9 mouse cellular contexts compared by ENCODE assay signal in the genomic region with DNA sequence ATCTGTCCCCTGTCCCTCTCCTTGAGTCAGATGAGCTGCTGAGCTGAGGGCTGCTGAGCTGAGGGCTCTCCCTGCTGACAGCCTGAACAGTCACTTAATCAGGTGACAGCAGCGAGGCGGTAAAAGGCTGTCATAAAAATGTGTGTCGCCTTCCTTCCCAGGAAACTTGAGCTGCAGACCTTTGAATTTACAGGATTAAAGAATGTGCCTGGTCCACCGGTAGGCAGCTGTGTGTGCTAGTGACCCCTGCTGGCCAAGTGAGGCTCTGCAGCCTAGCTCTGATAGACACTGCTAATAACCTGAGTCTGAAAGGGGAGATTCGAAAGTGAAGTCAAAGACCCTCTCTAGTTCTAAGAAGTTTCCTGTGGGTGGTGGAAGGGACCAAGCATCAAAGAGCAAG. TPM values are rescaled to one million over a fixed set of nuclear protein-coding genes. Genes with fewer than 3 reads are reported as not detected.
A peak's percentile ranks its signal among the peaks of the same experiment; 100 is the strongest.
DNase-seq lines count a peak whose midpoint lies in the region; ATAC-seq and TF ChIP-seq lines count a peak whose summit lies in the region.
"Had no signal": no experiment of that assay in that cellular context is flagged by ENCODE, and none has a peak within 500 bp of the region (broad histone marks: within the 10 kb centered on the region; RNA-seq: fewer than 3 reads in every experiment).

No protein-coding gene starts in this region.

- WGBS in kidney, embryonic 14.5 days = 4% methylated on average over 5 of the region's 5 CpGs
- WGBS in liver, adult 2 months = 7% methylated on average over 5 of the region's 5 CpGs
- 6% methylated on average over 5 of the region's 5 CpGs for WGBS in neural tube, embryonic 13.5 days
- 7% methylated on average over 5 of the region's 5 CpGs for WGBS in thymus, adult 2 months

- no peak overlapping the region for H3K4me3 ChIP-seq in kidney, embryonic 14.5 days (ENCODE audit: low read length)
- H3K4me3 ChIP-seq in liver, adult 2 months (ENCODE audit: insufficient read depth, low read depth, low read length) = no peak overlapping the region
- H3K4me3 ChIP-seq in neural tube, embryonic 13.5 days = no peak overlapping the region
- no peak overlapping the region for H3K4me3 ChIP-seq in thymus, adult 2 months (ENCODE audit: control insufficient read depth, insufficient read depth, low read length)
- H3K4me3 ChIP-seq: embryonic facial prominence, embryonic 15.5 days had no signal

- H3K36me3 ChIP-seq in kidney, embryonic 14.5 days (ENCODE audit: control insufficient read depth, insufficient read depth, low read length) = no peaks in the 10 kb centered on the region
- H3K36me3 ChIP-seq in liver, adult 2 months (ENCODE audit: control insufficient read depth, insufficient read depth, low read length) = no peaks in the 10 kb centered on the region
- no peaks in the 10 kb centered on the region for H3K36me3 ChIP-seq in neural tube, embryonic 13.5 days
- no peaks in the 10 kb centered on the region for H3K36me3 ChIP-seq in thymus, adult 2 months (ENCODE audit: control insufficient read depth, insufficient read depth, low read length)
- H3K36me3 ChIP-seq: embryonic facial prominence, embryonic 15.5 days had no signal

- peak; percentile 28 for DNase-seq in 3134 (ENCODE audit: extremely low read depth, insufficient read length, low spot score)
- DNase-seq in T-cell, adult 2 months (ENCODE audit: low spot score) = peak; percentile 26
- peak; percentile 89 to 90 for DNase-seq in cerebellum, postnatal 14 days
- DNase-seq in frontal cortex, postnatal 25 days (ENCODE audit: low spot score in 2 of 2) = peak; percentile 78 to 82
- peak; percentile 15 for DNase-seq in liver, adult 2 months (ENCODE audit: extremely low read depth, low read depth, low spot score)
- peak; percentile 66 for DNase-seq in thymus, adult 2 months

- TF ChIP-seq POLR2A in liver, adult 2 months (IDR thresholded peaks at IDR 0.05; ENCODE audit: extremely low read depth, insufficient read depth, low read length) = no peak
- TF ChIP-seq POLR2A in thymus, adult 2 months (IDR thresholded peaks at IDR 0.05; ENCODE audit: control insufficient read depth, extremely low read depth, insufficient read depth, low read length, poor library complexity) = no peak

- no peak overlapping the region for H3K27ac ChIP-seq in kidney, embryonic 14.5 days (ENCODE audit: low read depth, low read length)
- no peak overlapping the region for H3K27ac ChIP-seq in liver, adult 2 months (replicated peaks; ENCODE audit: insufficient read depth, low read depth, low read length)
- peak overlapping the region; percentile 50 for H3K27ac ChIP-seq in neural tube, embryonic 13.5 days (replicated peaks)
- no peak overlapping the region for H3K27ac ChIP-seq in thymus, adult 2 months (ENCODE audit: control insufficient read depth, insufficient read depth, low read length)
- H3K27ac ChIP-seq: embryonic facial prominence, embryonic 15.5 days had no signal

- H3K27me3 ChIP-seq in kidney, embryonic 14.5 days (ENCODE audit: control insufficient read depth, insufficient read depth, low read length) = no peaks in the 10 kb centered on the region
- H3K27me3 ChIP-seq in liver, adult 2 months (ENCODE audit: control insufficient read depth, insufficient read depth, low read length) = no peaks in the 10 kb centered on the region
- H3K27me3 ChIP-seq in neural tube, embryonic 13.5 days = peaks cover 30% of the 10 kb centered on the region
- H3K27me3 ChIP-seq in thymus, adult 2 months (ENCODE audit: control insufficient read depth, insufficient read depth, low read length) = no peaks in the 10 kb centered on the region

- no peak overlapping the region for H3K9ac ChIP-seq in kidney, embryonic 14.5 days (ENCODE audit: low read depth, low read length)
- no peak overlapping the region for H3K9ac ChIP-seq in liver, adult 2 months (ENCODE audit: low read depth, low read length)
- no peak overlapping the region for H3K9ac ChIP-seq in neural tube, embryonic 13.5 days
- H3K9ac ChIP-seq: embryonic facial prominence, embryonic 15.5 days had no signal

- no peaks in the 10 kb centered on the region for H3K4me1 ChIP-seq in kidney, embryonic 14.5 days (ENCODE audit: control insufficient read depth, insufficient read depth, low read length)
- H3K4me1 ChIP-seq in liver, adult 2 months (ENCODE audit: control insufficient read depth, insufficient read depth, low read length) = no peaks in the 10 kb centered on the region
- peaks cover 9% of the 10 kb centered on the region for H3K4me1 ChIP-seq in neural tube, embryonic 13.5 days (replicated peaks)
- no peaks in the 10 kb centered on the region for H3K4me1 ChIP-seq in thymus, adult 2 months (replicated peaks; ENCODE audit: control insufficient read depth, insufficient read depth, low read length)
- H3K4me1 ChIP-seq: embryonic facial prominence, embryonic 15.5 days had no signal

- H3K79me2 ChIP-seq in liver, adult 2 months (ENCODE audit: control insufficient read depth, insufficient read depth, low read length) = no peaks in the 10 kb centered on the region

- H3K4me2 ChIP-seq in kidney, embryonic 14.5 days (replicated peaks; ENCODE audit: low read depth, low read length) = no peak overlapping the region
- H3K4me2 ChIP-seq in neural tube, embryonic 13.5 days = no peak overlapping the region
- H3K4me2 ChIP-seq: embryonic facial prominence, embryonic 15.5 days had no signal

- peak; percentile 68 for ATAC-seq in kidney, embryonic 14.5 days (ENCODE audit: low FRiP score, low TSS enrichment)
- peak; percentile 66 for ATAC-seq in neural tube, embryonic 13.5 days (ENCODE audit: low read depth)

- H3K9me3 ChIP-seq in kidney, embryonic 14.5 days (ENCODE audit: control insufficient read depth, low read length) = no peaks in the 10 kb centered on the region
- no peaks in the 10 kb centered on the region for H3K9me3 ChIP-seq in neural tube, embryonic 13.5 days
- H3K9me3 ChIP-seq: embryonic facial prominence, embryonic 15.5 days had no signal

- TF ChIP-seq CTCF in liver, adult 2 months (IDR thresholded peaks at IDR 0.05; ENCODE audit: low read depth, low read length) = peak; percentile 95
- peak; percentile 80 for TF ChIP-seq CTCF in thymus, adult 2 months (IDR thresholded peaks at IDR 0.05; ENCODE audit: borderline replicate concordance, control insufficient read depth, extremely low read depth, insufficient read depth, low read length, poor library complexity)

RNA-seq across cellular contexts. Expression of gene Slc6a1, which starts 32.1 kb away (rescaled TPM):
- 0.12 TPM in 1 of 2 replicates, not detected in the other for polyA plus RNA-seq in kidney, embryonic 14.5 days (2014; fragmentation: Nextera tagmentation; extraction: Ambion mirVana)
- total RNA-seq in liver, adult 2 months (2014; rRNA removed) = 0.13 TPM in 1 of 2 replicates, not detected in the other
- polyA plus RNA-seq in liver, adult 2 months (2012; rRNA removed) = 0.06 and 0.07 TPM in 2 replicates
- 66.6 and 67.8 TPM in 2 replicates for polyA plus RNA-seq in neural tube, embryonic 13.5 days (2015; fragmentation: Nextera tagmentation; extraction: Ambion mirVana)
- polyA plus RNA-seq in thymus, adult 2 months (2012; rRNA removed) = 0.24 and 0.26 TPM in 2 replicates

Comparison
In these comparisons a context has a peak if more than half of its experiments do, and no peak if none do; other contexts are left out.
1. DNase-seq: peak in every context shown above with its lines; median percentile 90 in cerebellum, postnatal 14 days; 80 in frontal cortex, postnatal 25 days; 66 in thymus, adult 2 months; 28 in 3134; 26 in T-cell, adult 2 months; 15 in liver, adult 2 months.
2. RNA of gene Slc6a1, which starts 32.1 kb away (polyA plus RNA-seq): 66.6 to 67.8 TPM in neural tube, embryonic 13.5 days; 0.24 to 0.26 TPM in thymus, adult 2 months, 0.12 TPM in kidney, embryonic 14.5 days and 0.06 to 0.07 TPM in liver, adult 2 months; every median in the first group is over 10 times any median in the second.